Mouse (Mus musculus): ENCODE measurements around the gene Sphk2.
A peak's percentile ranks its signal among the peaks of the same experiment; 100 is the strongest.

Gene Sphk2

GRCm38 (mm10) chr7:45723781-45724180, 6.0 kb upstream of the Sphk2 start:
- DNase-seq (ENCODE audit: low spot score in 2 of 2), result no peak

- DNase-seq (ENCODE audit: low spot score in 2 of 2), result no peak
Measured at GRCm38 (mm10) chr7:45723301-45723700, 5.5 kb upstream of the Sphk2 start.

GRCm38 (mm10) chr7:45722348-45722713, 4.5 kb upstream of the Sphk2 start:
- no peak for DNase-seq (ENCODE audit: low spot score in 2 of 2)

- no peak for DNase-seq (ENCODE audit: low spot score in 2 of 2)
Measured at GRCm38 (mm10) chr7:45721642-45722347, 4.0 kb upstream of the Sphk2 start.

GRCm38 (mm10) chr7:45721234-45721571, 3.4 kb upstream of the Sphk2 start:
- DNase-seq (ENCODE audit: low spot score in 2 of 2), result no peak

- DNase-seq (ENCODE audit: low spot score in 2 of 2), result no peak
Measured at GRCm38 (mm10) chr7:45720413-45721233, 2.8 kb upstream of the Sphk2 start, which contains the start of gene Fam83e. Gene Fam83e, plus strand, starts transcription at chr7:45721212.

GRCm38 (mm10) chr7:45719738-45720412, 2.1 kb upstream of the Sphk2 start:
- DNase-seq (ENCODE audit: low spot score in 2 of 2), result no peak

GRCm38 (mm10) chr7:45719180-45719579, 1.4 kb upstream of the Sphk2 start:
- DNase-seq (ENCODE audit: low spot score in 2 of 2), result no peak

- DNase-seq (ENCODE audit: low spot score in 2 of 2), result no peak
Measured at GRCm38 (mm10) chr7:45718331-45718730, 529 bp upstream of the Sphk2 start.

GRCm38 (mm10) chr7:45716952-45717917, 567 bp downstream of the Sphk2 start:
- no peak for DNase-seq (ENCODE audit: low spot score in 2 of 2)

GRCm38 (mm10) chr7:45716460-45716857, 1.3 kb downstream of the Sphk2 start:
- no peak for DNase-seq (ENCODE audit: low spot score in 2 of 2)

- no peak for DNase-seq (ENCODE audit: low spot score in 2 of 2)
Measured at GRCm38 (mm10) chr7:45715741-45716459, 1.9 kb downstream of the Sphk2 start.

- DNase-seq (ENCODE audit: low spot score in 2 of 2), result peak; percentile 98 to 99
Measured at GRCm38 (mm10) chr7:45715090-45715708, 2.6 kb downstream of the Sphk2 start, which contains the start of gene Rpl18. Gene Rpl18, plus strand, starts transcription at chr7:45715457.

- no peak for DNase-seq (ENCODE audit: low spot score in 2 of 2)
Measured at GRCm38 (mm10) chr7:45714630-45715089, 3.1 kb downstream of the Sphk2 start.

- no peak for DNase-seq (ENCODE audit: low spot score in 2 of 2)
Measured at GRCm38 (mm10) chr7:45713881-45714520, 3.8 kb downstream of the Sphk2 start.

GRCm38 (mm10) chr7:45713396-45713795, 4.4 kb downstream of the Sphk2 start:
- DNase-seq (ENCODE audit: low spot score in 2 of 2), result no peak

GRCm38 (mm10) chr7:45712022-45712757, 5.6 kb downstream of the Sphk2 start:
- no peak for DNase-seq (ENCODE audit: low spot score in 2 of 2)

GRCm38 (mm10) chr7:45711316-45712021, 6.3 kb downstream of the Sphk2 start:
- no peak for DNase-seq (ENCODE audit: low spot score in 2 of 2)

Measured in urinary bladder, postnatal 4 days (tissue).